20 mouse cellular contexts compared by ENCODE assay signal in genomic region chr1:165248842-165249241, GRCm38 (mm10). TPM values are rescaled to one million over a fixed set of nuclear protein-coding genes. Genes with fewer than 3 reads are reported as not detected.
"Had no signal": no experiment of that assay in that cellular context is flagged by ENCODE, and none has a peak within 500 bp of the region (broad histone marks: within the 10 kb centered on the region; RNA-seq: fewer than 3 reads in every experiment).

No protein-coding gene starts in this region.

- H3K36me3 ChIP-seq: liver, embryonic 15.5 days; lung, embryonic 15.5 days; midbrain, embryonic 13.5 days; midbrain, embryonic 15.5 days; neural tube, embryonic 12.5 days; stomach, embryonic 15.5 days had no signal

- H3K4me1 ChIP-seq: liver, embryonic 15.5 days; midbrain, embryonic 13.5 days; midbrain, embryonic 15.5 days; neural tube, embryonic 12.5 days; stomach, embryonic 15.5 days had no signal

- H3K9me3 ChIP-seq: liver, embryonic 15.5 days; lung, embryonic 15.5 days; midbrain, embryonic 13.5 days; midbrain, embryonic 15.5 days; neural tube, embryonic 12.5 days; stomach, embryonic 15.5 days had no signal

- H3K4me3 ChIP-seq: liver, embryonic 15.5 days; lung, embryonic 15.5 days; midbrain, embryonic 13.5 days; midbrain, embryonic 15.5 days; neural tube, embryonic 12.5 days; stomach, embryonic 15.5 days had no signal

- H3K9ac ChIP-seq: liver, embryonic 15.5 days; liver, postnatal 0 days; lung, embryonic 15.5 days; midbrain, embryonic 13.5 days; midbrain, embryonic 15.5 days; neural tube, embryonic 12.5 days; stomach, embryonic 15.5 days had no signal

- ATAC-seq: liver, postnatal 0 days; lung, postnatal 0 days; midbrain, embryonic 13.5 days; midbrain, embryonic 15.5 days had no signal

- H3K27me3 ChIP-seq: liver, embryonic 15.5 days; lung, embryonic 15.5 days; midbrain, embryonic 13.5 days; midbrain, embryonic 15.5 days; neural tube, embryonic 12.5 days; stomach, embryonic 15.5 days had no signal

- H3K4me2 ChIP-seq: liver, embryonic 15.5 days; lung, embryonic 15.5 days; midbrain, embryonic 11.5 days; midbrain, embryonic 13.5 days; midbrain, embryonic 15.5 days; neural tube, embryonic 12.5 days; stomach, embryonic 15.5 days had no signal

- H3K27ac ChIP-seq: liver, embryonic 15.5 days; lung, embryonic 15.5 days; macrophage; midbrain, embryonic 13.5 days; midbrain, embryonic 15.5 days; neural tube, embryonic 12.5 days; stomach, embryonic 15.5 days; stomach, postnatal 0 days had no signal

- DNase-seq: liver, postnatal 0 days; lung, adult 2 months; lung, postnatal 14 days; lung, postnatal 36 days; right cerebral cortex, postnatal 14 days; thymus, adult 2 months; thymus, postnatal 25 days; thymus, postnatal 4 days had no signal

RNA-seq across cellular contexts. Expression of gene Gpr161, which starts 46.7 kb away (rescaled TPM):
- total RNA-seq: monocyte, adult 5-6 weeks; neutrophil, adult 5-6 weeks had no signal
- polyA plus RNA-seq: macrophage had no signal
